In the genomic region with DNA sequence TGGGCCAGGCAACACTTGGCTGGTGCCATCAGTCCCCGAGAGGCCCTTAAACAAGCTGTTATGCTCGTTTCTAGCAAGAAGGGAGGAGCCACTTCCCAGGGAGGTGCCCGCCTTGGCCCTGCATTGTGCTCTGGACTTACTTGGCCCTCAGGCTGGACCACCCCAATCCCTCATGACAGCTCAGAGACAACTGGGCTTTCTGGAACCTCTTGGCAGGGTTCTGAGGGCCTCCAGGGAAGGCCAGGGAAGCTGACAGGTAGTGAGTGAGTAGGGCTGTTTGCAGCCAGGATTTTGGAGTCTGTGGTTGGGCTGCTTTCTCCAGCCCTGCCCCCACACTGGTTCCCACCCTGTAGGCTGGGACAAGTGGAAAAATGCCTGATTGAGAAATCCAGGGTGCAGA, we compare ENCODE assay signal across 11 mouse cellular contexts.
DNase-seq lines count a peak whose midpoint lies in the region; ATAC-seq lines count a peak whose summit lies in the region.
"Had no signal": no experiment of that assay in that cellular context is flagged by ENCODE, and none has a peak within 500 bp of the region (broad histone marks: within the 10 kb centered on the region; RNA-seq: fewer than 3 reads in every experiment).

No protein-coding gene starts in this region.

- 0 out of 2 replicates have a peak overlapping the region, but pooled peaks have one; percentile 10 for H3K27ac ChIP-seq in hindbrain, embryonic 15.5 days (replicated peaks)
- H3K27ac ChIP-seq in hindbrain, embryonic 13.5 days, result no peak overlapping the region
- 0 out of 2 replicates have a peak overlapping the region, but pooled peaks have one; percentile 48 for H3K27ac ChIP-seq in intestine, embryonic 15.5 days
- H3K27ac ChIP-seq: liver, embryonic 14.5 days had no signal

- H3K4me2 ChIP-seq in hindbrain, embryonic 15.5 days, result no peak overlapping the region
- no peak overlapping the region for H3K4me2 ChIP-seq in hindbrain, embryonic 13.5 days
- H3K4me2 ChIP-seq in intestine, embryonic 15.5 days (replicated peaks), result no peak overlapping the region

- H3K4me3 ChIP-seq in hindbrain, embryonic 15.5 days, result no peak overlapping the region
- no peak overlapping the region for H3K4me3 ChIP-seq in hindbrain, embryonic 13.5 days
- no peak overlapping the region for H3K4me3 ChIP-seq in intestine, embryonic 15.5 days (replicated peaks)

- peaks cover 13% of the 10 kb centered on the region; the same call in 1 of the 2 replicates for H3K4me1 ChIP-seq in hindbrain, embryonic 15.5 days (replicated peaks)
- H3K4me1 ChIP-seq in hindbrain, embryonic 13.5 days (replicated peaks), result peaks cover 12% of the 10 kb centered on the region; the same call in 1 of the 2 replicates
- H3K4me1 ChIP-seq in intestine, embryonic 15.5 days (replicated peaks), result peaks cover 23% of the 10 kb centered on the region

- H3K36me3 ChIP-seq in hindbrain, embryonic 15.5 days, result no peaks in the 10 kb centered on the region
- no peaks in the 10 kb centered on the region for H3K36me3 ChIP-seq in hindbrain, embryonic 13.5 days
- no peaks in the 10 kb centered on the region for H3K36me3 ChIP-seq in intestine, embryonic 15.5 days

- WGBS in hindbrain, embryonic 15.5 days, result 41% methylated on average over 3 of the region's 3 CpGs
- WGBS in hindbrain, embryonic 13.5 days, result 48% methylated on average over 3 of the region's 3 CpGs
- WGBS in intestine, embryonic 15.5 days, result 19% methylated on average over 3 of the region's 3 CpGs

- ATAC-seq in hindbrain, embryonic 15.5 days (ENCODE audit: low FRiP score, low read depth), result no peak
- no peak for ATAC-seq in hindbrain, embryonic 13.5 days (ENCODE audit: low FRiP score)
- no peak for ATAC-seq in intestine, embryonic 15.5 days
- no peak for ATAC-seq in cerebellum, adult (ENCODE audit: insufficient number of reproducible peaks, low FRiP score, low TSS enrichment)
- no peak for ATAC-seq in megakaryocyte progenitor cell, adult 5-6 weeks (replicated peaks; ENCODE audit: poor library complexity)
- ATAC-seq in frontal cortex, adult (ENCODE audit: low TSS enrichment), result no peak
- ATAC-seq: forebrain, postnatal 0 days had no signal

- H3K9ac ChIP-seq in hindbrain, embryonic 15.5 days, result no peak overlapping the region
- H3K9ac ChIP-seq in hindbrain, embryonic 13.5 days, result no peak overlapping the region
- no peak overlapping the region for H3K9ac ChIP-seq in intestine, embryonic 15.5 days
- H3K9ac ChIP-seq: forebrain, postnatal 0 days; liver, embryonic 14.5 days had no signal

- DNase-seq in fibroblast of lung, adult 2 months (ENCODE audit: low read depth), result peak; percentile 90
- DNase-seq in ovary, postnatal 10 days (ENCODE audit: low spot score), result peak; percentile 27
- DNase-seq: forebrain, postnatal 0 days had no signal

- H3K9me3 ChIP-seq in hindbrain, embryonic 15.5 days, result no peaks in the 10 kb centered on the region
- no peaks in the 10 kb centered on the region for H3K9me3 ChIP-seq in hindbrain, embryonic 13.5 days
- no peaks in the 10 kb centered on the region for H3K9me3 ChIP-seq in intestine, embryonic 15.5 days

- H3K27me3 ChIP-seq in hindbrain, embryonic 15.5 days, result no peaks in the 10 kb centered on the region
- H3K27me3 ChIP-seq in hindbrain, embryonic 13.5 days, result no peaks in the 10 kb centered on the region
- H3K27me3 ChIP-seq in intestine, embryonic 15.5 days (replicated peaks), result no peaks in the 10 kb centered on the region
- H3K27me3 ChIP-seq: CH12.LX had no signal
